Mouse (Mus musculus) c-Kit-positive CD71-positive TER-119-positive erythroid progenitor cells, embryonic 14.5 days (primary cell): Measurements from ENCODE around the gene Drd1.

ENCODE experiments used
- DNase-seq: peaks from one replicate; pipeline ENCODE4 v3.0.0-alpha.2; 2013; ENCODE audit warnings: low spot score

The Drd1 gene

GRCm38 (mm10) chr13:54055448-54055861 is at the start of gene Drd1:
Drd1 (minus strand) TSS chr13:54055705.
- DNase-seq: no peak

GRCm38 (mm10) chr13:54103866-54104265 is 48.4 kb upstream of the Drd1 start:
- DNase-seq: no peak

- DNase-seq: no peak
Measured at GRCm38 (mm10) chr13:54103271-54103670, 47.8 kb upstream of the Drd1 start.

GRCm38 (mm10) chr13:54102061-54102460 is 46.6 kb upstream of the Drd1 start:
- DNase-seq: no peak

GRCm38 (mm10) chr13:54101031-54101820 is 45.7 kb upstream of the Drd1 start:
- DNase-seq: no peak

GRCm38 (mm10) chr13:54097797-54098196 is 42.3 kb upstream of the Drd1 start:
- no peak for DNase-seq

- no peak for DNase-seq
Measured at GRCm38 (mm10) chr13:54097227-54097626, 41.7 kb upstream of the Drd1 start.

- no peak for DNase-seq
Measured at GRCm38 (mm10) chr13:54095721-54096120, 40.2 kb upstream of the Drd1 start.

- no peak for DNase-seq
Measured at GRCm38 (mm10) chr13:54094963-54095362, 39.5 kb upstream of the Drd1 start.

GRCm38 (mm10) chr13:54094349-54094748 is 38.8 kb upstream of the Drd1 start:
- DNase-seq: no peak

GRCm38 (mm10) chr13:54091719-54092118 is 36.2 kb upstream of the Drd1 start:
- DNase-seq: no peak

- no peak for DNase-seq
Measured at GRCm38 (mm10) chr13:54085266-54085665, 29.8 kb upstream of the Drd1 start.

GRCm38 (mm10) chr13:54084826-54085225 is 29.3 kb upstream of the Drd1 start:
- DNase-seq: no peak

GRCm38 (mm10) chr13:54084178-54084577 is 28.7 kb upstream of the Drd1 start:
- no peak for DNase-seq

- DNase-seq: no peak
Measured at GRCm38 (mm10) chr13:54082946-54083345, 27.4 kb upstream of the Drd1 start.

- no peak for DNase-seq
Measured at GRCm38 (mm10) chr13:54080785-54081184, 25.3 kb upstream of the Drd1 start.

GRCm38 (mm10) chr13:54079782-54080759 is 24.6 kb upstream of the Drd1 start:
- DNase-seq: no peak

- no peak for DNase-seq
Measured at GRCm38 (mm10) chr13:54077470-54078174, 22.1 kb upstream of the Drd1 start.

- DNase-seq: no peak
Measured at GRCm38 (mm10) chr13:54076762-54077460, 21.4 kb upstream of the Drd1 start.

GRCm38 (mm10) chr13:54076051-54076450 is 20.5 kb upstream of the Drd1 start:
- no peak for DNase-seq

- peak; percentile 43 for DNase-seq
Measured at GRCm38 (mm10) chr13:54075416-54075815, 19.9 kb upstream of the Drd1 start.

GRCm38 (mm10) chr13:54073491-54073890 is 18.0 kb upstream of the Drd1 start:
- DNase-seq: no peak
